Mouse (Mus musculus) frontal cortex, adult (tissue): ENCODE results near the gene Pus10.
"Not testable (repeated sequence)": the region's sequence is repeated elsewhere in the genome, so short reads cannot be mapped to it uniquely, and the experiment has no call there.

Source experiments
- ATAC-seq: cut with Nextera tagmentation; 2 replicates; pipeline ENCODE4 v1.9.2; 2017; ENCODE audit warnings: mild to moderate bottlenecking, moderate library complexity, mixed read lengths; ENCODE audit not compliant: low TSS enrichment

Pus10 gene

GRCm38 (mm10) chr11:23758218-23758617 lies 92.7 kb downstream of the Pus10 start:
- ATAC-seq: no peak

GRCm38 (mm10) chr11:23762635-23763034 lies 97.2 kb downstream of the Pus10 start:
- no peak for ATAC-seq

- not testable (repeated sequence) for ATAC-seq
Measured at GRCm38 (mm10) chr11:23767369-23767768, 101.9 kb downstream of the Pus10 start.

GRCm38 (mm10) chr11:23767928-23768327 lies 102.5 kb downstream of the Pus10 start:
- no peak for ATAC-seq

- ATAC-seq: no peak
Measured at GRCm38 (mm10) chr11:23769033-23769432, 103.6 kb downstream of the Pus10 start.

GRCm38 (mm10) chr11:23769686-23770509 lies 104.4 kb downstream of the Pus10 start:
- ATAC-seq: peak; percentile 9; the same call in 1 of the 2 replicates

- no peak for ATAC-seq
Measured at GRCm38 (mm10) chr11:23770510-23770759, 105.0 kb downstream of the Pus10 start.

- ATAC-seq: peak; percentile 87
Measured at GRCm38 (mm10) chr11:23770760-23771506, 105.5 kb downstream of the Pus10 start, which contains the start of gene Rel. Rel (minus strand) TSS chr11:23770970.

GRCm38 (mm10) chr11:23771507-23772097 lies 106.1 kb downstream of the Pus10 start:
- peak; percentile 35 for ATAC-seq

- no peak for ATAC-seq
Measured at GRCm38 (mm10) chr11:23772471-23772870, 107.0 kb downstream of the Pus10 start.

GRCm38 (mm10) chr11:23778787-23779201 lies 113.3 kb downstream of the Pus10 start:
- ATAC-seq: no peak

- no peak for ATAC-seq
Measured at GRCm38 (mm10) chr11:23782038-23782437, 116.6 kb downstream of the Pus10 start.
